Mouse (Mus musculus) spleen, adult 2 months (tissue): ENCODE measurements around the gene Ftl1. TPM values are rescaled to one million over a fixed set of nuclear protein-coding genes. Genes with fewer than 3 reads are reported as not detected.
A peak's percentile ranks its signal among the peaks of the same experiment; 100 is the strongest.

Experiments
- DNase-seq, 2 experiments: peaks; one replicate each; pipeline versions ENCODE4 v3.0.0 to v3.0.0-alpha.2; 2012 to 2021; ENCODE audit warnings: low spot score in 2 of 2, low read depth in 1 of 2
- H3K27ac ChIP-seq: fragments of 200-500 bp; 2 replicates; pipeline ENCODE4 v1.5.1; 2012; ENCODE audit warnings: low read length, inconsistent platforms; ENCODE audit not compliant: insufficient read depth
- H3K27me3 ChIP-seq: fragments of 200-500 bp; 2 replicates; pipeline ENCODE4 v1.6.1; 2012; ENCODE audit warnings: mild to moderate bottlenecking, moderate library complexity, low read length, inconsistent platforms; ENCODE audit not compliant: control insufficient read depth, insufficient read depth
- H3K36me3 ChIP-seq: fragments of 200-500 bp; 2 replicates; pipeline ENCODE4 v1.6.1; 2012; ENCODE audit warnings: mild to moderate bottlenecking, low read length, inconsistent platforms; ENCODE audit not compliant: control insufficient read depth, insufficient read depth
- H3K4me1 ChIP-seq: fragments of 200-500 bp; 2 replicates; pipeline ENCODE4 v1.6.1; 2011; ENCODE audit warnings: inconsistent platforms; ENCODE audit not compliant: control insufficient read depth, insufficient read depth, insufficient read length
- H3K4me3 ChIP-seq: fragments of 200-500 bp; 2 replicates; pipeline ENCODE4 v1.5.1; 2011; ENCODE audit warnings: mild to moderate bottlenecking, inconsistent platforms; ENCODE audit not compliant: insufficient read depth, insufficient read length; ENCODE audit errors: extremely low read depth
- CTCF ChIP-seq: fragments of 200-500 bp; IDR thresholded peaks from 2 replicates; pipeline ENCODE4 v1.5.1; 2011; ENCODE audit warnings: mild to moderate bottlenecking, inconsistent platforms; ENCODE audit not compliant: insufficient read depth, insufficient read length, insufficient replicate concordance; ENCODE audit errors: extremely low read depth
- POLR2A ChIP-seq: fragments of 200-500 bp; IDR thresholded peaks from 2 replicates; pipeline ENCODE4 v1.6.1; 2011; ENCODE audit warnings: low read depth, low read length, inconsistent platforms
- WGBS: fragments of 180-500 bp; shearing (Covaris S2); methylation state at CpG from one replicate; pipeline ENCODE4 v1.1.7; 2018; 5-methylcytosine and 5-hydroxymethylcytosine counted together
- polyA plus RNA-seq: library from polyadenylated mRNA; depleted of rRNA; stranded (reverse); fragments of >200 nt; gene quantifications from 2 replicates; pipeline ENCODE4 v1.2.3, GENCODE M21; 2012

Ftl1 gene
- polyA plus RNA-seq, 1 experiment: 3,579 TPM

- H3K27ac ChIP-seq: no peak overlapping the region
- 95% methylated on average over 8 of the region's 8 CpGs for WGBS
- TF ChIP-seq POLR2A (no peak), CTCF (no peak)
- no peaks in the 10 kb centered on the region for H3K4me1 ChIP-seq
- H3K36me3 ChIP-seq: peaks cover 18% of the 10 kb centered on the region
- DNase-seq: no peak
- H3K27me3 ChIP-seq: no peaks in the 10 kb centered on the region
- no peak overlapping the region for H3K4me3 ChIP-seq
These were observed 32.7 kb upstream of the Ftl1 start for GRCm38 (mm10) chr7:45492225-45492844.

DNA sequence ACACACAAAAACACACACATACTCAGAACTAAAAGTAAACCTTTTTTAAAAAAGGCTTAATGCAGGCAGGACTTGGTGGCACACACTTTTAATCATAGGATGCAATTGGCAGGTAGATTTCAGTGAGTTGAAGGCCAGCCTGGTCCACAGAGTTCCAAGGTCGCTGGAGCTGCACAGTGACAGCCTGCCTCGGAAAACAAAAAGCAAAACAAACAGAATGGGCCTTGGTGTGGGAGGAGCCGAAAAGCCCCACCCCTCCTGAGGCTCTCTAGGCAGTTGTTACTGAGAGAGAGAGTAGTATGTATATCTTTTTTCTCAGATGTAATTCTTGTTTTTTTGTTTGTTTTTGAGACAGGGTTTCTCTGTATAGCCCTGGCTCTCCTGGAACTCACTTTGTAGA lies 31.6 kb upstream of the Ftl1 start:
- Histone ChIP-seq H3K27ac (no peak overlapping the region), H3K4me3 (no peak overlapping the region), H3K36me3 (peaks cover 14% of the 10 kb centered on the region), H3K27me3 (no peaks in the 10 kb centered on the region), H3K4me1 (no peaks in the 10 kb centered on the region)
- DNase-seq: no peak
- 31% methylated on average over 3 of the region's 3 CpGs for WGBS
- TF ChIP-seq POLR2A (no peak), CTCF (no peak)

- Histone ChIP-seq H3K27ac (no peak overlapping the region), H3K36me3 (peaks cover 12% of the 10 kb centered on the region), H3K27me3 (no peaks in the 10 kb centered on the region), H3K4me1 (no peaks in the 10 kb centered on the region), H3K4me3 (no peak overlapping the region)
- 71% methylated on average over 9 of the region's 9 CpGs for WGBS
- TF ChIP-seq CTCF (no peak), POLR2A (no peak)
- DNase-seq: no peak
These were observed 31.1 kb upstream of the Ftl1 start for GRCm38 (mm10) chr7:45490822-45491221.

- H3K4me1 ChIP-seq: no peaks in the 10 kb centered on the region
- no peak overlapping the region for H3K27ac ChIP-seq
- H3K27me3 ChIP-seq: no peaks in the 10 kb centered on the region
- TF ChIP-seq POLR2A (no peak), CTCF (no peak)
- DNase-seq: no peak
- no peak overlapping the region for H3K4me3 ChIP-seq
- WGBS: 81% methylated on average over 7 of the region's 7 CpGs
- peaks cover 4% of the 10 kb centered on the region for H3K36me3 ChIP-seq
These were observed 29.9 kb upstream of the Ftl1 start for GRCm38 (mm10) chr7:45489578-45489977.

DNA sequence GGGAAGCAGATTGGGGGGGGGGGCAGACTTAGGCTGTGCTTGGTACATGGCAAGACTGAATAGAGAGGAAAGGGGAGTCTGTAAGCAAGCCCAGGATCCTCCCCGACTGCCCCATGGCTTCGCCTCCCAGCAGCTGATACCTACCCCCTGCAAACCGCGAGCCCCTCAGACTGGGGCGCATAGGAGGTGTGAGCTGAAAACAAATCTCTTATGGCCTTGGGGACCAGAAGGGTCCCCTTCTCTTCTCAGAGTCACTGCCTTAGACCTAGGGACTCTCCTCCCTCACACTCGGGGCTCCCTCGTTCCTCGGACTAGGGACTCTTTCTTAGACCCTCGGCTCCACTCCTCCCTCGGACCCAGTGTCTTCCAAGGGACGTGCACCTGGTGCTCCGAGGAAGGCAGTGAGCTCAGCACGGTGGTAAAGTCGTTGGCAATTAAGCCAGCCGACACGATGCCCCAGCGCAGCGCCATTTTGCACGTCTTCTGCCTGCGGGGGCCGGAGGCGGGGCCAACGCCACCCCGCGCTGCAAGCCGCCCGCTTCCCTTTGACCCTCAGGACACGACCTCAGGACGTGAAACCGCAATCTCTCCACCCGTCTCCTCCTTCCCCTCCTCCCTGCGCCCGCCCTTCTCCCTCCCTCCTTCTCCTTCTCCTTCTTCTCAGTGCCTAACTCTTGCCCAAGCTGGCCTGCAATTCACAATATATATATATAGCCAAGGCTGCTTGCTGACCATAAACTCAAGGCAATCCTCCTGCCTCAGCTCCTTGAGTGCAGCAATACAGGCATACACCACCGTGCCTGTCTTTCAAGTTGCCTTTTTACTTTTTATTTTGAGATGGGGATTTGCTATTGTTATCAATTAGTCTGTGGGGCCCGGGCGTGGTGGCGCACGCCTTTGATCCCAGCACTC lies 28.9 kb upstream of the Ftl1 start, which contains the start of gene Dhdh:
Gene Dhdh (minus strand): TSS at position 513 of the 912 bp plus-strand sequence.
- no peak; the same call in 1 of the 2 replicates for TF ChIP-seq POLR2A
- TF ChIP-seq CTCF: no peak
- H3K27ac ChIP-seq: 0 out of 2 replicates have a peak within 1 kb of the TSS, but pooled peaks have one; percentile 2
- H3K4me1 ChIP-seq: no peaks in the 10 kb centered on the region
- peaks cover under 1% of the 10 kb centered on the region; the same call in 1 of the 2 replicates for H3K36me3 ChIP-seq
- DNase-seq: peak in 1 of 2 experiments; percentile 47
- no peaks in the 10 kb centered on the region for H3K27me3 ChIP-seq
- H3K4me3 ChIP-seq: peak within 1 kb of the TSS; percentile 68
- WGBS: 15% methylated on average over 38 of the region's 38 CpGs

DNA sequence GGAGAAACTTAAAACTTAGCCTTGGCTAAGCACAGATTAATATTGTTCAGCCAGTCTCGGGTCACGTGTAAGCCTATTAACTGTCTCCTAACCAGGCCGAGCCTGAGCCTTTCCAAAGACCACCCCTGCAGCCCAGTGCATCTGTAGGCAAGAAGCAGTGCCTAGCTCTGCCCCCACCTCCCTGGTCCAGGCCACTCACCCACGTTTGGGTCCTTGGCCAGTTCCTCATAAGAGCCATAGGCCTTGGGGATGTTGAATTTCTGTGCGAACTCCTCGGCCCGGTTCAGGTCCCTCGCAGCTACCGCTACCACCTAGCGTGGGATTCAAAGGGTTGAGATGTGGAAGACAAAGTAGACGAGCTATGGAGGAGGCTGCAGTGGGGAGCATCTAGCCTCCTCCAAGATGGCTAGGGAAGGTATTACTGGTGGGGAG lies 28.2 kb upstream of the Ftl1 start:
- no peak for TF ChIP-seq POLR2A
- no peak for TF ChIP-seq CTCF
- Histone ChIP-seq H3K36me3 (no peaks in the 10 kb centered on the region), H3K4me1 (no peaks in the 10 kb centered on the region), H3K27ac (no peak overlapping the region), H3K27me3 (no peaks in the 10 kb centered on the region), H3K4me3 (no peak overlapping the region)
- WGBS: 81% methylated on average over 11 of the region's 11 CpGs
- no peak for DNase-seq
